Mouse (Mus musculus) spleen, embryonic (tissue): Measurements from ENCODE around the gene Ube2c.

ENCODE experiments used
- CTCF ChIA-PET: fragments of 350-600 bp; sonication (Branson Sonifier 250); formaldehyde crosslinking; loops from one replicate; lab custom pipeline; 2022; lab: Charles Lee

Gene Ube2c

GRCm38 (mm10) chr2:164761502-164761901 lies 8.2 kb upstream of the Ube2c start:
- CTCF ChIA-PET, result interaction anchor here (0.6 to 1.2 kb wide), 2 partner anchors 15 to 42 kb away, joined by 4 to 15 read pairs; no protein-coding TSS in a partner anchor

- CTCF ChIA-PET, result interaction anchor here (0.6 to 1.2 kb wide), 2 partner anchors 16 to 42 kb away, joined by 4 to 15 read pairs; no protein-coding TSS in a partner anchor
Measured at GRCm38 (mm10) chr2:164761971-164762370, 7.7 kb upstream of the Ube2c start.

GRCm38 (mm10) chr2:164762593-164762992 lies 7.1 kb upstream of the Ube2c start:
- CTCF ChIA-PET, result no interaction called here

- CTCF ChIA-PET, result no interaction called here
Measured at GRCm38 (mm10) chr2:164765841-164766240, 3.9 kb upstream of the Ube2c start.

GRCm38 (mm10) chr2:164767812-164768540 lies 1.7 kb upstream of the Ube2c start:
- CTCF ChIA-PET, result no interaction called here

- CTCF ChIA-PET, result no interaction called here
Measured at GRCm38 (mm10) chr2:164770279-164770678, 581 bp downstream of the Ube2c start.

GRCm38 (mm10) chr2:164771123-164771522 lies 1.4 kb downstream of the Ube2c start:
- CTCF ChIA-PET, result interaction anchor here (0.5 kb wide), 1 partner anchor 367 kb away, joined by 5 read pairs; no protein-coding TSS in a partner anchor

GRCm38 (mm10) chr2:164773229-164773988 lies 3.7 kb downstream of the Ube2c start:
- CTCF ChIA-PET, result interaction anchor here (0.9 kb wide), 1 partner anchor 12 kb away, joined by 3 read pairs; the partner anchor contains the start of gene Snx21

- CTCF ChIA-PET, result no interaction called here
Measured at GRCm38 (mm10) chr2:164773989-164774364, 4.3 kb downstream of the Ube2c start.

- CTCF ChIA-PET, result no interaction called here
Measured at GRCm38 (mm10) chr2:164776130-164776529, 6.4 kb downstream of the Ube2c start.

GRCm38 (mm10) chr2:164776801-164777200 lies 7.1 kb downstream of the Ube2c start:
- CTCF ChIA-PET, result no interaction called here

- CTCF ChIA-PET, result no interaction called here
Measured at GRCm38 (mm10) chr2:164777246-164778014, 7.7 kb downstream of the Ube2c start.

GRCm38 (mm10) chr2:164778015-164778287 lies 8.3 kb downstream of the Ube2c start:
- CTCF ChIA-PET, result no interaction called here

- CTCF ChIA-PET, result no interaction called here
Measured at GRCm38 (mm10) chr2:164778809-164779208, 9.1 kb downstream of the Ube2c start.

- CTCF ChIA-PET, result no interaction called here
Measured at GRCm38 (mm10) chr2:164779481-164780086, 9.9 kb downstream of the Ube2c start, which contains the start of gene Tnnc2. Tnnc2 (minus strand) TSS chr2:164779967.

- CTCF ChIA-PET, result interaction anchor here (0.6 to 1.0 kb wide), 3 partner anchors 8 to 785 kb away, joined by 3 to 18 read pairs (median 6); no protein-coding TSS in a partner anchor
Measured at GRCm38 (mm10) chr2:164781876-164782275, 12.2 kb downstream of the Ube2c start.

- CTCF ChIA-PET, result interaction anchor here (0.8 to 1.0 kb wide), 2 partner anchors 14 to 17 kb away, joined by 3 to 6 read pairs; no protein-coding TSS in a partner anchor
Measured at GRCm38 (mm10) chr2:164783926-164784581, 14.4 kb downstream of the Ube2c start.

GRCm38 (mm10) chr2:164784869-164785420 lies 15.2 kb downstream of the Ube2c start:
- CTCF ChIA-PET, result interaction anchor here (1.0 to 1.1 kb wide), 2 partner anchors 9 to 12 kb away, joined by 3 to 4 read pairs; no protein-coding TSS in a partner anchor

GRCm38 (mm10) chr2:164785481-164786387 lies 16.0 kb downstream of the Ube2c start, which contains the start of gene Snx21:
Snx21 (plus strand) TSS chr2:164785823.
- CTCF ChIA-PET, result interaction anchor here (0.5 to 1.1 kb wide), 3 partner anchors 8 to 152 kb away, joined by 3 to 4 read pairs (median 3); no protein-coding TSS in a partner anchor
